Mouse (Mus musculus): ENCODE data around the gene Sult1c2.

DNA sequence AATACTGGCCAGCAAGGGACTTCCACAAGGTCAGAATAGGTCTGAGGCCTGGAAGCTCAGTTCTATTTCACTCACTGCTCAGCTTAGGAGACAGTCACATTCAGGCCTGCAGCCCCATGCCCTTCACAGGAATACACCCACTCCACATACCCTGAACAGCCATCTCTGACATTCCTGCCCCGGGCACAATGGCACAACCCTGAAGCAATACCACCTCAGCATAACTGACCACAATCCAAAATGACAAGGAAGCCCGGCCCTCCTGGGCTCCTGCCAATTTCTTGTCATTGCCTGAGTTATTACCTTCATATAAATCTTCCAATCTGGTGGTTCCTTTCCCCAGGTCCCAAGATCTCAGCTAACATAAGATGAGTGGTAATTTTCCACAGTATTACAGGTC lies 28.3 kb upstream of the Sult1c2 start:
- TF ChIP-seq CTCF (IDR thresholded peaks at IDR 0.05; ENCODE audit: control insufficient read depth, insufficient read depth, low read length) (no peak), POLR2A (IDR thresholded peaks at IDR 0.05; ENCODE audit: borderline replicate concordance, control insufficient read depth, low read depth, low read length) (no peak)
